Mouse (Mus musculus) liver, adult 2 months (tissue): ENCODE results near the gene Bglap2.
"Not testable (repeated sequence)": the region's sequence is repeated elsewhere in the genome, so short reads cannot be mapped to it uniquely, and the experiment has no call there.

ENCODE experiments used
- CTCF ChIP-seq: fragments of 200-500 bp; IDR thresholded peaks from 2 replicates; pipeline ENCODE4 v1.5.1; 2011; ENCODE audit warnings: low read depth, low read length, control low read depth
- POLR2A ChIP-seq: fragments of 200-500 bp; IDR thresholded peaks from 2 replicates; pipeline ENCODE4 v1.6.1; 2011; ENCODE audit warnings: low read length, control low read depth; ENCODE audit not compliant: insufficient read depth; ENCODE audit errors: extremely low read depth

DNA sequence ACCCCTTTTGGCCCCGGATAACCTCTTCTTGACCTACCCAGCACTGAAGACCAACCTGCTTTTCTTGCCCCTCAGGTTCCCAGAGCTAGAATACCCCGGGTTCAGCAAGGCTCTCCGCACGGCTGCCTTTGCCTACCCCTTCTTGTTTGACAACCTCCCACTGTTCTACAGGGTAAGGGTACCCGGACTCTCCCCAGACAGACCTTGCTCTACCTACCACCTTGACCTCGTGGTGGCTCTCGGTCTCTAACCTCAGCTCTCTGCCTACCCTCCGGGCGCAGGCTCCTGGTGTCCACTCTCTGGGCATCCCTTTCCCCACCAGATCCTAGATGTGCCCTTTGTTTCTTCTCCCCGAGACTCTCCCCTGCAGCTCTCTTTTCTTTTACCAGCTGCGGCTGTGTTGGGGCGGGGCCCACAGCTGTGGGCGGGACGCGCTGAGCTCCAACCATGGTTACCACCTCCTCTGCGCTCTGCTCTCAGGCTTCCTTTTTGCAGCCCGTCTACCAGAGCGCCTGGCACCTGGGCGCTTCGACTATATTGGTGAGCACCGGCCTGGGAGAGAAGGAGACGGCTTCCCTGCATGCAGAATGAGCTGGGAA, 11.6 kb downstream of the Bglap2 start:
- TF ChIP-seq CTCF, POLR2A: not testable (repeated sequence)
